Mouse (Mus musculus) Patski (cell line): ENCODE data around the gene 2700097O09Rik. TPM values are rescaled to one million over a fixed set of nuclear protein-coding genes. Genes with fewer than 3 reads are reported as not detected.

Experiments
- ATAC-seq: fragments of 100-300 bp; one replicate; pipeline ENCODE4 v1.8.0; 2021
- CTCF ChIA-PET: fragments of 350-600 bp; sonication (Branson Sonifier 250); formaldehyde crosslinking; loops from one replicate; lab custom pipeline; 2022; ENCODE audit warnings: inconsistent platforms; lab: Charles Lee
- POLR2A ChIA-PET: fragments of 350-600 bp; sonication (Branson Sonifier 250); formaldehyde crosslinking; loops from one replicate; lab custom pipeline; 2022; ENCODE audit warnings: antibody characterized with exemption, inconsistent platforms; lab: Charles Lee
- DNase-seq: peaks from one replicate; pipeline ENCODE4 v3.0.0-alpha.2; 2011; ENCODE audit warnings: low read depth, low spot score
- H3K27me3 ChIP-seq: fragments of 371-371 bp; one replicate; pipeline ENCODE4 v1.5.1; 2021
- CTCF ChIP-seq: fragments of 100-300 bp; IDR thresholded peaks from one replicate; pipeline ENCODE4 v1.5.1; 2021
- in situ Hi-C: fragments of 300-500 bp; cut with MboI; formaldehyde crosslinking; loops from 3 replicates; pipeline ENCODE4 v1.11.1; 2018; ENCODE audit warnings: low pct_unique_long_range_greater_than_20kb, mixed read lengths
- polyA plus RNA-seq: library from polyadenylated mRNA; unstranded; gene quantifications from one replicate; pipeline ENCODE4 v1.2.3, GENCODE M21; 2021

2700097O09Rik gene
- polyA plus RNA-seq, 1 experiment from 2014 or later = 14.3 TPM

- POLR2A ChIA-PET = interaction anchor here (1.2 kb wide), 1 partner anchor 9 kb away, joined by 3 read pairs; no protein-coding TSS in a partner anchor
- DNase-seq (no peak), ATAC-seq (no peak)
- no peak for TF ChIP-seq CTCF
- CTCF ChIA-PET = no interaction called here
- in situ Hi-C loops = no loop called here
- no peaks in the 10 kb centered on the region for H3K27me3 ChIP-seq
Observed at GRCm38 (mm10) chr12:55061006-55061405, 18.9 kb downstream of the 2700097O09Rik start.

GRCm38 (mm10) chr12:55060212-55060898, 19.6 kb downstream of the 2700097O09Rik start:
- DNase-seq (no peak), ATAC-seq (no peak)
- no peaks in the 10 kb centered on the region for H3K27me3 ChIP-seq
- in situ Hi-C loops = no loop called here
- ChIA-PET CTCF (no interaction called here), POLR2A (interaction anchor here (1.2 kb wide), 1 partner anchor 8 kb away, joined by 3 read pairs; no protein-coding TSS in a partner anchor)
- no peak for TF ChIP-seq CTCF

- TF ChIP-seq CTCF = no peak
- no peaks in the 10 kb centered on the region for H3K27me3 ChIP-seq
- POLR2A ChIA-PET = no interaction called here
- ATAC-seq (no peak), DNase-seq (no peak)
- in situ Hi-C loops = no loop called here
- CTCF ChIA-PET = no interaction called here
Observed at GRCm38 (mm10) chr12:55059812-55060211, 20.1 kb downstream of the 2700097O09Rik start.

GRCm38 (mm10) chr12:55058865-55059615, 20.9 kb downstream of the 2700097O09Rik start:
- ATAC-seq (no peak), DNase-seq (no peak)
- H3K27me3 ChIP-seq = no peaks in the 10 kb centered on the region
- in situ Hi-C loops = no loop called here
- CTCF ChIA-PET = no interaction called here
- POLR2A ChIA-PET = no interaction called here
- TF ChIP-seq CTCF = no peak

- POLR2A ChIA-PET = interaction anchor here (1.4 kb wide), 1 partner anchor 12 kb away, joined by 4 read pairs; no protein-coding TSS in a partner anchor
- ATAC-seq = no peak
- CTCF ChIA-PET = no interaction called here
- H3K27me3 ChIP-seq = no peaks in the 10 kb centered on the region
- TF ChIP-seq CTCF = no peak
- in situ Hi-C loops = no loop called here
- no peak for DNase-seq
Observed at GRCm38 (mm10) chr12:55056703-55057102, 23.2 kb downstream of the 2700097O09Rik start.

GRCm38 (mm10) chr12:55054551-55055241, 25.2 kb downstream of the 2700097O09Rik start:
- H3K27me3 ChIP-seq = no peaks in the 10 kb centered on the region
- in situ Hi-C loops = no loop called here
- DNase-seq = no peak
- ChIA-PET CTCF (interaction anchor here (0.8 to 1.3 kb wide), 2 partner anchors 16 to 19 kb away, joined by 3 read pairs; no protein-coding TSS in a partner anchor), POLR2A (no interaction called here)
- no peak for ATAC-seq
- TF ChIP-seq CTCF = no peak

- DNase-seq (no peak), ATAC-seq (no peak)
- no peaks in the 10 kb centered on the region for H3K27me3 ChIP-seq
- TF ChIP-seq CTCF = no peak
- in situ Hi-C loops = no loop called here
- CTCF ChIA-PET = no interaction called here
- POLR2A ChIA-PET = no interaction called here
Observed at GRCm38 (mm10) chr12:55053267-55053666, 26.6 kb downstream of the 2700097O09Rik start.

- no peak for TF ChIP-seq CTCF
- ChIA-PET CTCF (no interaction called here), POLR2A (interaction anchor here (1.4 kb wide), 1 partner anchor 9 kb away, joined by 3 read pairs; no protein-coding TSS in a partner anchor)
- ATAC-seq (no peak), DNase-seq (no peak)
- no peaks in the 10 kb centered on the region for H3K27me3 ChIP-seq
- in situ Hi-C loops = no loop called here
Observed at GRCm38 (mm10) chr12:55051210-55052173, 28.4 kb downstream of the 2700097O09Rik start.

GRCm38 (mm10) chr12:55049731-55050353, 30.1 kb downstream of the 2700097O09Rik start:
- in situ Hi-C loops = no loop called here
- CTCF ChIA-PET = no interaction called here
- ATAC-seq (no peak), DNase-seq (no peak)
- POLR2A ChIA-PET = no interaction called here
- no peak for TF ChIP-seq CTCF
- H3K27me3 ChIP-seq = no peaks in the 10 kb centered on the region
